Mouse (Mus musculus) ovary, postnatal 14 days (tissue): Measurements from ENCODE around the gene Tmem165.

Experiments used
- DNase-seq: peaks from one replicate; pipeline ENCODE4 v3.0.0; 2022; ENCODE audit warnings: low spot score

Tmem165 gene

DNA sequence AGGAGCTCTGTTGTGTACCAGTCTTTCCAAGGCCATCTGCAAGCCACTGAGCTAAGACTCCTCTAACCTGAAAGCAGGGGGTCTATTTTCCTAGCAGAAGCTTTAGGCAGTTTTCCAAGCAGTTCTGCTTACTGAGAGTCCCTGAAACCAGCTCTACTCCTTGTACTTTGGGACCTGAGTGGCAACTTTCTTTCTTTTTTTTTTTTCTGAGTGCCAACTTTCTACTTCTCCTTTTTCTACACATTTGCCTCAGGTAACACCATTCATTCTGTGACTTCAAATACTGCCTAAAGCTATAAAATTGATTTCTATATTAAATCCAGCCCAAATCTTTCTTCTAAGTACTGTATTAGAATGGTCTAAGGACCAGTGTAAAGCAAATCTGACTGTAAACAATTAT, 62.9 kb downstream of the Tmem165 start:
- no peak for DNase-seq

DNA sequence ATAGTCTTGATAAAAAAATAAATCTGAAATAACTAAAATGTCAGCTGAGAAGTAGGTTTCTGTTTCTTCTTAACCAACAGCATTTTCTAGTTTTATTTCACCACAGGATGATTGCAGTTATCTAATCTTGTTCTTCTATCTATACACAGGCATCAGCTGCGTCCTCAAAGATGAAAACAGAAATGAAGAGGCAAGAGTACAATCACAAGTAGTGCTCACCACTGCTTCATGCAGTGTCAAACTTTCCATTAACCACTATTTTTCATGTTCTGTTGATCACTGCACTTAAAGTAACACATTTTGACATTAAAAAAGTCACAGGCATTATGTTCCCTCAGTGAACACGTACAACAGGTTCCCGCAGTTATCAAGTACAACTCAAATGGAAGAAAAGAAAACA, 67.3 kb downstream of the Tmem165 start:
- no peak for DNase-seq
